Mouse (Mus musculus): ENCODE measurements around the gene Gm49358. TPM values are rescaled to one million over a fixed set of nuclear protein-coding genes. Genes with fewer than 3 reads are reported as not detected.

The Gm49358 gene
- polyA plus RNA-seq, 1 experiment, result not detected

GRCm38 (mm10) chr10:86849087-86849486 lies 85.3 kb downstream of the Gm49358 start:
- H3K4me3 ChIP-seq (replicated peaks), result no peak overlapping the region
- H3K9me3 ChIP-seq, result no peaks in the 10 kb centered on the region
- no peak for TF ChIP-seq FLI1 (IDR thresholded peaks at IDR 0.05; ENCODE audit: low read length)
- TF ChIP-seq GATA1 (IDR thresholded peaks at IDR 0.05; ENCODE audit: borderline replicate concordance, low read length), result no peak
- peaks cover 9% of the 10 kb centered on the region for H3K27me3 ChIP-seq (replicated peaks)
- peaks cover 10% of the 10 kb centered on the region for H3K36me3 ChIP-seq (replicated peaks; ENCODE audit: low read length)
- H3K4me1 ChIP-seq, result no peaks in the 10 kb centered on the region

GRCm38 (mm10) chr10:86849508-86849907 lies 85.7 kb downstream of the Gm49358 start:
- no peaks in the 10 kb centered on the region for H3K9me3 ChIP-seq
- peaks cover 9% of the 10 kb centered on the region for H3K27me3 ChIP-seq (replicated peaks)
- TF ChIP-seq GATA1 (IDR thresholded peaks at IDR 0.05; ENCODE audit: borderline replicate concordance, low read length), result no peak
- H3K4me1 ChIP-seq, result no peaks in the 10 kb centered on the region
- peaks cover 7% of the 10 kb centered on the region for H3K36me3 ChIP-seq (replicated peaks; ENCODE audit: low read length)
- H3K4me3 ChIP-seq (replicated peaks), result no peak overlapping the region

DNA sequence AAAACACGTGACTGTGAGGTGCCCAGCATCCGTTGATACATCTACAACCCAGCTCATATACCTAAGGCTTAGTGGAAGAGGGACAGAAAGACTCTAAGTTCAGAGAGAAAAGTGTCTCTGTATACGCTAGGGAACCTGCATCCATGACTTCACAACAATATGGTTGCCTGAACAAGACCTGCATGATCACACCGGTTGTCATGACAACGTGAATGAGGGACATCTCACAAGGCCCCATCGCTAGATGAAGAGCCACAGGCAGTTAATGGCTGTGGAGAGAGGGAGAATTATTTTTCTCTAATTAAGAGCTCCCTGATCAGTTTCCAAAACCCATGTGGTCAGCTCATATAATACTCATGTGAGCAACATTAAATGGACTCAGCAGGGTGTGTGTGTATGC lies 88.4 kb downstream of the Gm49358 start:
- H3K4me3 ChIP-seq (replicated peaks), result no peak overlapping the region
- H3K4me1 ChIP-seq, result no peaks in the 10 kb centered on the region
- peaks cover 14% of the 10 kb centered on the region for H3K27me3 ChIP-seq (replicated peaks)
- H3K36me3 ChIP-seq (replicated peaks; ENCODE audit: low read length), result no peaks in the 10 kb centered on the region
- H3K9me3 ChIP-seq, result no peaks in the 10 kb centered on the region
- TF ChIP-seq GATA1 (IDR thresholded peaks at IDR 0.05; ENCODE audit: borderline replicate concordance, low read length) (no peak), FLI1 (IDR thresholded peaks at IDR 0.05; ENCODE audit: low read length) (no peak)

GRCm38 (mm10) chr10:86853433-86853832 lies 89.7 kb downstream of the Gm49358 start:
- Histone ChIP-seq H3K4me3 (replicated peaks) (no peak overlapping the region), H3K36me3 (replicated peaks; ENCODE audit: low read length) (no peaks in the 10 kb centered on the region), H3K9me3 (no peaks in the 10 kb centered on the region), H3K4me1 (no peaks in the 10 kb centered on the region), H3K27me3 (replicated peaks) (peaks cover 14% of the 10 kb centered on the region)
- TF ChIP-seq GATA1 (IDR thresholded peaks at IDR 0.05; ENCODE audit: borderline replicate concordance, low read length), result no peak
- no peak for TF ChIP-seq FLI1 (IDR thresholded peaks at IDR 0.05; ENCODE audit: low read length)

- no peaks in the 10 kb centered on the region for H3K4me1 ChIP-seq
- no peak for TF ChIP-seq FLI1 (IDR thresholded peaks at IDR 0.05; ENCODE audit: low read length)
- no peak for TF ChIP-seq GATA1 (IDR thresholded peaks at IDR 0.05; ENCODE audit: borderline replicate concordance, low read length)
- peaks cover 10% of the 10 kb centered on the region for H3K27me3 ChIP-seq (replicated peaks)
- H3K9me3 ChIP-seq, result peaks cover 4% of the 10 kb centered on the region
- no peak overlapping the region for H3K4me3 ChIP-seq (replicated peaks)
- no peaks in the 10 kb centered on the region for H3K36me3 ChIP-seq (replicated peaks; ENCODE audit: low read length)
Observed at GRCm38 (mm10) chr10:86860396-86860795, 96.6 kb downstream of the Gm49358 start.

GRCm38 (mm10) chr10:86862496-86862895 lies 98.7 kb downstream of the Gm49358 start:
- no peak overlapping the region for H3K4me3 ChIP-seq (replicated peaks)
- H3K4me1 ChIP-seq, result no peaks in the 10 kb centered on the region
- TF ChIP-seq GATA1 (IDR thresholded peaks at IDR 0.05; ENCODE audit: borderline replicate concordance, low read length), result no peak
- TF ChIP-seq FLI1 (IDR thresholded peaks at IDR 0.05; ENCODE audit: low read length), result no peak
- H3K27me3 ChIP-seq (replicated peaks), result peaks cover 7% of the 10 kb centered on the region
- H3K9me3 ChIP-seq, result peaks cover 4% of the 10 kb centered on the region
- H3K36me3 ChIP-seq (replicated peaks; ENCODE audit: low read length), result no peaks in the 10 kb centered on the region

DNA sequence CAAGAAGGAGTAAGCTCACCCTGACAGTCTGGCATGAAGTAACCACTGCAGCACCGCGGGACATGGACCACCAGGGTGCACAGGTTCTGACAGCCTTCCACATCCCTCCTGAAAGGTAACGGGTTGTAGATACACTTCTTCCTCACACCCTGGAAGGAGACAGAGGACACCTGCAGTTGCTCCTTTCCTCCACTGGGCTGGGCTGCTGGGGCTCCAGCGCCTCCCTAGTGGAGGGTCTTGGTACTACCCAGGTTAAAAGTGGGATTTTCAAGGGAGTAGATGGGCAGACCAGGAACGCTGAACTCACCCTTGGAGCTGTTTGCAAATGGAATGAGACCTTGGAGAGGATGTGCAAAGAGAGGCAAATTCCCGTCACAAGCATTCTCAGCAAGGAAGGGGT lies 99.7 kb downstream of the Gm49358 start:
- Histone ChIP-seq H3K4me3 (replicated peaks) (no peak overlapping the region), H3K9me3 (peaks cover 7% of the 10 kb centered on the region), H3K36me3 (replicated peaks; ENCODE audit: low read length) (no peaks in the 10 kb centered on the region), H3K4me1 (no peaks in the 10 kb centered on the region), H3K27me3 (replicated peaks) (peaks cover 12% of the 10 kb centered on the region)
- no peak for TF ChIP-seq GATA1 (IDR thresholded peaks at IDR 0.05; ENCODE audit: borderline replicate concordance, low read length)
- no peak for TF ChIP-seq FLI1 (IDR thresholded peaks at IDR 0.05; ENCODE audit: low read length)

DNA sequence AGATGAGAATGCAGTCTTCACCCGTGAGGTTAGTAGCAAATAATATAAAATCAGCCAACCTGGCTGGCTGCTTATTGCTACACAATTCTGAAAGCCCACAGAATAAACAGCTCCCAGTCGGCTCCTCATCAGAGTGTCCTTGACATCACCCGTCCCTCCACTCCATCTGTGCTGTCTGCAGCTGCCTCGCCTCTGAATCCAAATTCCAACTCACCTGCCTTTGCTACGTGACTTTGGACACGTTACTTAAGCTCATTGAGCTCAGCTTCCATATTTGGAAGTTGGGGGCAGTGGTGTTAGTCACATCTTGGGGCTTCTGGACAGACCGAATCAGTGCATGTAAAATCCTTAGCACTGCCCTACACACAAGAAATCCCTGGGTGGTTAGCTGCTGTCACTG lies 108.3 kb downstream of the Gm49358 start:
- H3K27me3 ChIP-seq (replicated peaks), result peaks cover 5% of the 10 kb centered on the region
- no peak overlapping the region for H3K4me3 ChIP-seq (replicated peaks)
- peaks cover 5% of the 10 kb centered on the region for H3K9me3 ChIP-seq
- TF ChIP-seq FLI1 (IDR thresholded peaks at IDR 0.05; ENCODE audit: low read length) (no peak), GATA1 (IDR thresholded peaks at IDR 0.05; ENCODE audit: borderline replicate concordance, low read length) (no peak)
- H3K4me1 ChIP-seq, result no peaks in the 10 kb centered on the region
- H3K36me3 ChIP-seq (replicated peaks; ENCODE audit: low read length), result no peaks in the 10 kb centered on the region

DNA sequence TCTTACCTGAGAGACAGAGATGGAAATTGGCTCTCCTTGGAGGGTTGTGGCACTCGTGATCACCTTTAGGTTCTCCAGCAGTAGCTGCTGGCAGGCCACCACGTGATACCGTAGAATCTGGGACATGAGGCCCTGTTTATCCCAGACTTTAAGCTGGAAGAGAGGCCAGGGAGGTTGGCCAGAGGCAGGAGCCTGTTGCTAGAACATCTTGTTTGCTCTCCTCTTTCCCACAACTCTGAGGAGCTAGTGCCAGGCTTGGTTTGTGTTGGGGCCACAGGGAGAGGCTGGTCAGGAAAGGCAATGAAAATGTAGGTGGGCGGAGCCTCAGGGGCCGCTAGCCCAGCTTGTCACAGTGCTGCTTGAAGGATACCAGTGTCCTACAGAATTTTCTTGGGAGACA lies 108.8 kb downstream of the Gm49358 start:
- TF ChIP-seq FLI1 (IDR thresholded peaks at IDR 0.05; ENCODE audit: low read length) (no peak), GATA1 (IDR thresholded peaks at IDR 0.05; ENCODE audit: borderline replicate concordance, low read length) (no peak)
- H3K27me3 ChIP-seq (replicated peaks), result peaks cover 5% of the 10 kb centered on the region
- H3K4me3 ChIP-seq (replicated peaks), result no peak overlapping the region
- H3K36me3 ChIP-seq (replicated peaks; ENCODE audit: low read length), result no peaks in the 10 kb centered on the region
- no peaks in the 10 kb centered on the region for H3K4me1 ChIP-seq
- H3K9me3 ChIP-seq, result peaks cover 5% of the 10 kb centered on the region

GRCm38 (mm10) chr10:86878721-86879120 lies 114.9 kb downstream of the Gm49358 start:
- Histone ChIP-seq H3K4me1 (peaks cover 9% of the 10 kb centered on the region), H3K4me3 (replicated peaks) (no peak overlapping the region), H3K9me3 (no peaks in the 10 kb centered on the region), H3K36me3 (replicated peaks; ENCODE audit: low read length) (no peaks in the 10 kb centered on the region), H3K27me3 (replicated peaks) (peaks cover 2% of the 10 kb centered on the region)
- TF ChIP-seq GATA1 (IDR thresholded peaks at IDR 0.05; ENCODE audit: borderline replicate concordance, low read length), result no peak
- no peak for TF ChIP-seq FLI1 (IDR thresholded peaks at IDR 0.05; ENCODE audit: low read length)

All from megakaryocyte, embryonic 14.5 days (primary cell).